Mouse (Mus musculus) MEL (cell line): Measurements from ENCODE around the gene Prpsap1.

Experiments
- CTCF ChIP-seq, 3 experiments: IDR thresholded peaks in 2 of 3; conservative IDR thresholded peaks in 1 of 3; 2 replicates each; pipeline ENCODE4 v1.5.1; 2011 to 2012; ENCODE audit warnings: low read length in 3 of 3, low read depth in 2 of 3, mild to moderate bottlenecking in 2 of 3, improper control_type of control experiment in 1 of 3, inconsistent platforms in 1 of 3, mixed read lengths in 1 of 3, moderate library complexity in 1 of 3; ENCODE audit not compliant: control insufficient read depth in 1 of 3, insufficient read depth in 1 of 3, poor library complexity in 1 of 3, severe bottlenecking in 1 of 3
- EP300 ChIP-seq, 2 experiments: IDR thresholded peaks; 2 replicates each; pipeline ENCODE4 v1.6.1; 2011; ENCODE audit warnings: improper control_type of control experiment in 2 of 2, low read length in 2 of 2, low read depth in 1 of 2, mild to moderate bottlenecking in 1 of 2
- MAX ChIP-seq: IDR thresholded peaks from 2 replicates; pipeline ENCODE4 v1.6.1; 2011; ENCODE audit warnings: low read length, improper control_type of control experiment
- MAZ ChIP-seq: IDR thresholded peaks from 2 replicates; pipeline ENCODE4 v1.6.1; 2012; ENCODE audit warnings: low read depth, mild to moderate bottlenecking, inconsistent platforms, low read length, improper control_type of control experiment
- MYC ChIP-seq: IDR thresholded peaks from 2 replicates; pipeline ENCODE4 v1.6.1; 2011; ENCODE audit warnings: low read depth, mild to moderate bottlenecking, low read length, improper control_type of control experiment, moderate library complexity
- NELFE ChIP-seq: IDR thresholded peaks from 2 replicates; pipeline ENCODE4 v1.6.1; 2011; ENCODE audit warnings: low read depth, low read length, improper control_type of control experiment
- POLR2AphosphoS5 ChIP-seq: IDR thresholded peaks from 2 replicates; pipeline ENCODE4 v1.6.1; 2012; ENCODE audit warnings: low read depth, borderline replicate concordance, mild to moderate bottlenecking, inconsistent platforms, low read length, moderate library complexity, mixed read lengths
- TCF12 ChIP-seq: IDR thresholded peaks from 2 replicates; pipeline ENCODE4 v1.6.1; 2014; ENCODE audit warnings: low read depth, mild to moderate bottlenecking, inconsistent platforms, low read length, improper control_type of control experiment, moderate library complexity
- ZMIZ1 ChIP-seq: IDR thresholded peaks from 2 replicates; pipeline ENCODE4 v1.6.1; 2012; ENCODE audit warnings: low read depth, mild to moderate bottlenecking, inconsistent platforms, low read length, improper control_type of control experiment, moderate library complexity

DNA sequence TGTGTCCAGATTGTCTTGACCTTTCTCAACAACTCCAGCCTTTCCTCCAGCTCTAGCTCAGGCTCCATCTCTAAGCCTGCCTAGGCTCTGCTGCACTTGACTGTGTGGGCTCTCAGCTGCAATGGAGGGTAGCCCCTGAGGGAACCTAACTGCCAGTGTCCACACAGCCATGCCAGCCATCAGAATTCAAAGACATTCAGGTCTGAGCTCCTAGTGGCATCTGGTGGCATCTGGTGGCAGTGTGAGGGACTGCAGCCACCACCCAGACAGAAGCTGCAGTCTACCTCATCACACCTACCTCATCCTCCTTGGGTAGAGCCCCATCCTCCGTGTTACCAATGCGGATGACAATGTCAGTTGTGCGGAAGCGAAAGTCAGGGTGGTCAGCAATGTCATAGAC is 49.1 kb upstream of the Prpsap1 start:
- TF ChIP-seq POLR2AphosphoS5 (no peak), EP300 (IDR thresholded peaks at IDR 0.05; ENCODE audit: low read depth in 1 of 2, low read length in 2 of 2) (no peak), CTCF (IDR thresholded peaks at IDR 0.05 in 2 of 3, conservative IDR thresholded peaks at IDR 0.05 in 1 of 3; ENCODE audit: control insufficient read depth in 1 of 3, insufficient read depth in 1 of 3, low read depth in 2 of 3, low read length in 3 of 3, poor library complexity in 1 of 3, severe bottlenecking in 1 of 3) (peak; percentile 86 to 94 (median 89)), NELFE (no peak), ZMIZ1 (no peak), TCF12 (no peak), MYC (no peak), MAX (no peak), MAZ (no peak)
